Mouse (Mus musculus) layer of hippocampus, postnatal 14 days (tissue): ENCODE measurements at regions not wholly inside any gene's neighbourhood (a gene's known extent, or its start where the extent isn't known, plus 50 kb on each side); places are given as distances from the start of the nearest gene placed in this dataset.

Source experiments
- DNase-seq, 2 experiments: peaks; one replicate each; pipeline ENCODE4 v3.0.0; 2021 to 2022; ENCODE audit warnings: low spot score in 2 of 2, mixed read lengths in 1 of 2

DNA sequence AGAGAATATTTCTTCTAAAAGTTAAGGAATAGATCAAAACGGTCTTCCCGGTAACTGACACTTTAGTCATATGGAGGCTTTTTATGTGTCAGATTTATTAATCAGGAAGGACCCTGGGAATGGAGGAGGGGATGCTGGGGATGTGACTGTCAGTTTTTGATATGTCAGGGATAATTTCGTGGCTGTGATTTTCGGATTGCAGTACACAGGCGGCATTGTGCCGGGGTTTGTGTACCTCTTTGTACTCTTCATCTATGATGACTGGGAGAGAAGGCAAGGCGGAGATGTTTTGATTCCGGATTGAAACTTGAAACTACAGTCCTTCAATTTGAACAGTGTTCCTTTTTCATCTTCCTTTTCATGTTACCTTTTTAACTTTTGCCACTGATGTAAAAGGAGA is 344.2 kb downstream of the Mdfic start:
- DNase-seq = no peak

DNA sequence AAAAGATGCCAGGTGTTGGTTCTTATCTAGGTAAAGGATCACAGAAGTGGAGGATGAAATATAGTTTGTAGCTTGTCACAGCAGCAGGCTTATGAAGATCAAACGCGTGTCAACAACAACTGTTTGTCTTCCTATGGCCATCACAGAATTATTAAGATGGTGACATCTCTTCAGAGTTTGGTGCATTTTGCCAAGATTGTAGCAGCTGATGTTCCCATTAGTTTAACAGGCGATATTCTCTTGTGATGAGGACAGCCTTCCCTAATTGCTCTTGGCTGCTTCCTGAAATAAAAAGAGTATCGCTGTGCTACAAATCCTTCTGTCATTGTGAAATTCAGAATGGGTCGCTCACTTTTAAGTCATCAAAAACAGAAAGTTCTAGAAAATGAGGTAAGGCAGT is 344.7 kb downstream of the Mdfic start:
- DNase-seq = peak in 1 of 2 experiments; percentile 13

DNA sequence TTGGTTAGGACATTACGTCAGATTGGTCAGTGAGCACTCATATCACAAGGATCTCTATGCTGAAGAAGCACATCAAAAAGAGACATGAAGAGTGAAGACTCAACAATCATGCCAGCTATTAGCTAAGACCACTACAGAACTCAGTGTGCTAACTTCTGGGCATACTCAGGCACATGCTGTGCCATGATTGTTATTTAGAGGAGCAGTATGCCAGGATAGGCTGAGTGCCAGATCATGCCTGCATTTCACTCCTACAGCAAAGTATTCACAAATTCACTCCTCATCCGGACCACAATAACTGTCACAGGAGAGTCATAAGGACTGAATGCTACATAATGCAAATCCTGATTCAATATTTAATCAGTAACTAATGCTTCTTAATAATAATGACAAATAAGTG is 355.8 kb downstream of the Mdfic start:
- peak in 1 of 2 experiments; percentile 37 for DNase-seq

DNA sequence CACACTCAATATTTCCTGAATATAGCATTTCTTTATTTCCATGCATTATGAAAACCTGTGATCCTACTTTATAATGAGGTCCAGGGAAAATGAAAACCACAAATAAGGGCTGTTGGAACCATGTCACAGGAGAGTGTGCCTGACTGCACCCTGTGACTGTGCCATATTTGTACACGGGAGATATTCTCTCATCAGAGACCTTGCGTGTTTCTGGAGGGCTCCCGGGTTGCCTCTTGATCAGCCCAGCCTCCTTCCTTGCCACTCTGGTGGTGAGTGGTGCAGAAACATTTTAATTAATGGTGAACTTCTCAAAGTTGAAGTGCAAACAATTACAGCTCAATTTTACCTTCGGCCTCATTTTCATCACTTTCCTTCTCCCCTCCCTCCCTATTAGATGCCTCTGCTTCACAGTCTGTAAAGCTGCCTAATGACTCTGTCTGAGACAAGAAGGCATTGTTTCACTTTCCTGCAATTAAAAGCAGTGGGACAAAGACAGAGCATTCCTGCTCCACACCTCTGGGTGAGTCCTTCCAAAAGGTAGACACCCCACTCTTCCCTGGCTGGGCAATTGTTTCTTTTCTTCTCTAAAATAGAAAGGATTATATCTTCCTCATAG is 356.8 kb downstream of the Mdfic start:
- DNase-seq = no peak

DNA sequence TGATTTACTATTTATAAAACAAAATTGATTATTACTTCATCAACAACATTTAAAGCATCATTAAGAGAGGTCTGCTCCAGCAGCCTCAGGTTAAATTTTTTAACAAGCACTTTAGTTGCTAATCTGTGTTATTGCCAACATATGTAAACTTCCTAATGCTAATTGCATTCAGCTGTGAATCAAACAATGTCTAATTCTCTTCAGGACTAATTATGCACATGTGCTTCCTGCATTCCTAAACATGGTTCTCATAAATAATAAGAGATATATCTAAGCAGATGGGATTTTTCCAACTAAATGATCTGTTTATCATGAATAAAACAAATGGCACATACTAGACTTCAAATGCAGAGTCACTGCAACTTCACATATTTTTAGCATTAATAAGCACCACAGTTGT is 357.5 kb downstream of the Mdfic start:
- DNase-seq = no peak

DNA sequence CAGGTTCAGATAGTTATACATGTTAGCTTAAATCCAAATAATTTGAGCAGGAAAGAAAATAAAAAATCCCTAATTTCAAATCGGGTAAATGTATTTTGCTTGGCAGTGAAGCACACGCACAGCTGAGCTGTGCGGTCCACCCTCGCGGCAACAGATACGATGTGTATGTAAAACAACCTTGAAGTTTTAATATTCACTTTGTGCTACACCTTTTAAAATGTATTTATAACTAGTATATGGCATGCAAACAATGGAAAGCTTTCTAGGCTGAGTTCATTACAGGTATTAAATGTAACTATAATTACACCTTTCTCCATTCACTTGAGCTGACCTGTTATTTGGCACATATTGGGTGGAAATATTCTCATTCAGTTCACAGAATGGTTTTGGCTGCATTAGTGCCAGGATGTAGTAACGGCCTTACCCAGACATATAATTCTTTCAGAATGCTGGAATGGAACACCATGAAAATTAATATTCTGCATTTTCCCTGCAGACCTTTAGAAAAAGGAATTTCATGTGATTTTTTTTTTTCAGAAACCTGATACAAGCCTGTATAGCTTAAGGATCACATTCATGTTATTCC is 366.6 kb downstream of the Mdfic start:
- DNase-seq = no peak

DNA sequence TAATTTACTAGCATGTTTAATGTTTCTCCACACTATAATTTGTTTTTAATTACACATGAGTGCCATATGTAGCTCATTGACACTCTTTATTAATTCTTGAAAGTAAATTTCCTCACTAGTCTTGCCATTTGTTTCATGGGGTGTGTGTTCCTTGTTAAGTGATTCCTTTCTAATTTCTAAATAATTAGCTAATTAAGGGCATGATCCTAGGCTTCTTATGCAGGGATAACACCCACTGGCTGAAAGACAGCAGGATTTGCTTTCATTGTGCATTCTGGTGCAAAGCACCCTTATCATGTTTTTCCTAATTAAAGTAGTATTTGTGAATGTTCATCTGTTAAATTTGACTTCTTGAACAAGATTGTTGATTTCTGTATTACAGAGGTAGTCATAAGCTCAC is 378.3 kb downstream of the Mdfic start:
- no peak for DNase-seq

DNA sequence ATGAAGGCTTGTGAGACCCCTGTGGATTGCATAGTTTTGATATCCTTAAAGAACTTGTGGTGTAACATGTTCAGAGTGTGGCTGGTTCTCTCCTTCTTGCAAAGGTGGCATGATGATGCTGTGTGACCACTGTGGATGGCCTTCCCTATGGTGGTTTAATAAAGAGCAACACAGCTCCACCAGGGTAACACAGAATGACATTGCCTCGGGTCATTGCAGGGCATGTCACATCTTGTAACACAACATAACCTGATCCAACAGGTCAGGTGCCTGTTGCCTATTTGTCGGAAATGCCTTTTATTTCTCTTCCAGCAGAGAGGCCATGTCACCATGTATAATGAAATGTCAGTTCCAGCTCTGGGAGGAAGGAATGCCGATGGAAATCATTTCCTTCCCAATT is 420.5 kb downstream of the Mdfic start:
- no peak for DNase-seq

DNA sequence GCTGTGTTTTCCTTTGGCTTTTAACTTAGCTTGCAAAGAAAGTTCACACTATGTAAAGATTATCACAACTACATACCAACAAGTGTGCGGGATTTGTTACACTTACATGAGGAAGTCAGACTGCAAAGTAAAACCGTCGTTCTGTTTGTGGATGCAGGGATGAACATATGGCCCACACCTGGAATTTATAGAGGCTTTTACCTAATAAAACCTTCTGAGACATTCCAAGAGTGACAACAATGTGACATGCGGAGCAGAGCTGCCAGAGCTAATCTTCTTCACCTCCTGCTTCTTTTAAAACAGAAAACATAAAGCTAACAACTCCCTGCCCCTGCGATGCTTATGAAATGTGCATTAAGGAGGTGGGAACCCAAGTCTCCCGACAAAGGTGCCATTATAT is 424.1 kb downstream of the Mdfic start:
- DNase-seq = no peak

DNA sequence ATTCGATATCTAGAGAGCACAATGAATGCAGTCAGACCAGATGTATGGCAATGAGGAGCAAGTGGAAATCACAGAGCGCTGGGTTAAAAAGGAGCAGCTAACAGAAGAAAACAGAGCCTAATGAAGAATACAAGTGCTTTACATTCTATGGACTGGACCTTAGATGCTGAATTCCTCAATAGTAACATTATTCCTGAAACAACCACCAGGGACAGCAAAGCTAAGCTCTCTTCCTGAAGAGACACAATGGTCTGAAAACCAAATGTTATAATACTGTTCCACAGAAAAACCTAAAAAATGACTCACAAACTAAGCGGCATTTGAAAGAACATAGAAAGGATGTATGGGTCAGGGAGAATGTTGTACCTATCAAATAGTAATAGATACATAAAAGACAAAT is 430.1 kb downstream of the Mdfic start:
- no peak for DNase-seq

DNA sequence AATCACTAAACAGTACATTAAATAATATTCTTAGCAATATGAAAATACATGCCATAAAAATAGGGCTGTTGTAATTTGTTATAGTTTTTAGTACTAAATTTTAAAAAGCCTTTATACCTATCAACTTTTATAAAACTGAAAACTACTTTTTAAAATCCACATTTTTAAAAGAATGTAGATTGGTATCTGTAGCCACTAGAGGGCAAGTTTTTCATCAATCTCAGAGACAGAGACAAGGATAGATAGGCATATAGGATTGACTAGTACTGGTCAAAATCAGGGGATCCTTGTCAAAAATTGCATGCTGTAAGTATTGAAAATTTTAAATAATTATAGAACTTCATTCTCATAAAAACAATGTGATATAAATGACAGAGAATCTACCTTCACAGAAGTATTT is 431.0 kb downstream of the Mdfic start:
- no peak for DNase-seq

DNA sequence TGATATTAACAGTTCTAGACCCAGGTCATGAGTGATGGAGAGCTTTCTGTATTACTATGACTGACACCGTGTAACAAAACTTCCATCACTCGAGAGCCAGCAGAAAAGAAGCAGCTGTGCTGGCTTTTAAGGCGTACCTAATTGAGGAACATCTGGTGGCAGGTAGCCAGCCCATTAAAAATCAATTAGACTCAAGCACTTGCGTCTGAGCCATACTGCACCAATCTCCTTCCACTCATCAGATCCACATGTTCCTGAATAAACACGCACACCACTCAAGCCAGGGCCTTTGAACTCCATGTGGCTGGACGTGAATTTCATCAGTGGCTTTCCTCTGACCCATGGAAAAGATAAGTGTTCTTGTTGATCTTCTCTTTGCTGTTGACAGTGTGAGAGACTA is 432.2 kb downstream of the Mdfic start:
- no peak for DNase-seq

DNA sequence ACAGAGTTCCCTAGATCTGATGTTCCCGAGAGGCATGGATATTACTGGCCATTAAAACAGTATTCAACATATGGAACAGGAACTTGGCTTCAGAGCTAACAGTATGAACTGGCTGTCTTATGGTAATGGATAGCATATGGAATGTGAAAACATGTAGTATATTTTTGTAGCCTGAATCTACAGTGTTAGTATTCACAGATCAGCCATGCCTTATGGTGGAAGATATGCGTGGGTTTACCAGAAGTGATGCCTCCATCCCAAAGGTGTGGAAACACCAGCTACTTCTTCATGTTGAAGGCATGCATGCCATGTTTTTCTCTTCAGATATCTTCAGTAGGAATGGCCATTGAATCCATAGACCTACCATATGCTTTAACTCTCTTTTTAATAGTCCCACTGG is 444.6 kb downstream of the Mdfic start:
- no peak for DNase-seq

DNA sequence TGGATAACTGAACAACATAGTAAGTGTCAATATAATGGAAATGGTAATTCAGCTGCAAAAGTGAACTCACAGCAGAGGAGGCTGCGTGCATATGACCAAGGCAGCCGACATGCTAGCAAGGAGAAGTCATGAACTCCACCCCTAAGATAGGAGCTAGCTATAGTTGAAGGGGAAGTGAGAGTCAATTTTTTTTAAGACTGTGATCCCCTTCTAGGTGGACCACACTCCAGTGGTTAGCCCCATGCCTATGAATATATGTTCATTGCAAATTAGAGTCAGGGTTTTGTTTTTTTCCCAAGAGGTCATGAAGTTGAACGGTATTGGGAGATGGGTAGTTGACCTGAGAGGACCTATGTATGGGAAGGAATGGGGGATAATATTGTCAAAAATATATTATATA is 451.4 kb downstream of the Mdfic start:
- no peak for DNase-seq

DNA sequence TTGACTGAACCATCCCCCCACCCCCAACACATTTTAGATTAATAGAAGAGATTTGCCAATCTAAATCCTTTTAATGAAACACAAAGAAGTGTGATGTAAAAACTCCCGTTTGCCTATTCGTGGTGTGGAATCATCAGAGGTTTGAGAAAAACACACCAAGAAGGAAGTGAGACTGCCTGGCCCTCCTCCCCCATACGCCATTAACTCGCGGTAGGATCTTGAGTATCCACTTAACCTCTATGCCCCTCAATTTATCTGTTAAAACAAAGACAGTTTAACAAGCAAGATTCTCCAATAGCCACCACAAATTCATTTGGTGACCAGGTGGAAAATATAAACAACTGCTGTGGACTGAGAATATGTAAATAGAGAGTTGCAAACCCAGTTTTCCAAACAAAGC is 456.9 kb downstream of the Mdfic start:
- no peak for DNase-seq

DNA sequence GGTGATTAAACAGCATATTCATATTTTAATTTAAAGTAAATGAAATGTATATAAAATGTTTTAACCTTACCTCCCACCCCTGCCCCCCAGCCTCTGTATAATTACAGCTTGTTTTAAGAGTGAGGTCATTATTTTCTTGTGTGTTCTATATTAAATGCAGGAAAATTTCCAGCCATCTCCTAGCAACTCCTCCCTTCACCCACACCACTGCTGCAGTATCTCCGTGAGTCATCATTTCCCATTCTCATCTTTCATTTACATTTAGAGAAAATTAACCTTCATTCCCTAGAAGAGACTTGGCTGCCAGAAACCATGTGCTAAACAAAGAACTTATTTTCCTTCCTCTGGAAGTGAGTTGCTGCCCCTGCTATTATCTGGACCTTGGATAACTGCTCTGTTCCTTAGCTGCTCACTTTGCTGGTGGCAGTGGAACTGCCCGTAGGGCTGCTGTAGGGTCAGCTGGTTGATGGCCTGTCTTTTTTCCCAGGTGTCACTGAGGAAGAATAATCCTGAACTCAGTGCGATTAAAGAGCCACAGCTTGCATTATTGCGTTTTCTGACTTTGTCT is 467.6 kb downstream of the Mdfic start:
- peak in 1 of 2 experiments; percentile 13 for DNase-seq

DNA sequence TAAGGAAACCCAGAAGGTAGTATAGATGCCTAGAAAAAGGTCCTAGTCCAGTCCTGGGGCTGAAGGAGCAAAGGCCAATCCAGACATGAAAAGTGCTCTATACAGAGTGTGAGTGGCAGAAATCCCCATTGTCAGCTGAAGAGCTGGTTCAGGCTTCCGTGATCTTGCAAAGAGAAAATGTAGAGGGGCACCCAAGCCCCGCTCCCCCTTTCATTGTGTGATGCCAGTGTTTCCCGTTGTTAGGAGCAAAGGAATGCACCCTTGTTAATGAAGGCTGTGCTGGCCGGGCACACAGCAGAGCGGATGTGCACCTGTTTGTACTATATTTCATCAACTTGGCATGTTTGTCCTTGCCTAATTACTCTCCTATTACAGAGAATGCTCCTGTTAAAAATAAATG is 492.5 kb downstream of the Mdfic start:
- no peak for DNase-seq

DNA sequence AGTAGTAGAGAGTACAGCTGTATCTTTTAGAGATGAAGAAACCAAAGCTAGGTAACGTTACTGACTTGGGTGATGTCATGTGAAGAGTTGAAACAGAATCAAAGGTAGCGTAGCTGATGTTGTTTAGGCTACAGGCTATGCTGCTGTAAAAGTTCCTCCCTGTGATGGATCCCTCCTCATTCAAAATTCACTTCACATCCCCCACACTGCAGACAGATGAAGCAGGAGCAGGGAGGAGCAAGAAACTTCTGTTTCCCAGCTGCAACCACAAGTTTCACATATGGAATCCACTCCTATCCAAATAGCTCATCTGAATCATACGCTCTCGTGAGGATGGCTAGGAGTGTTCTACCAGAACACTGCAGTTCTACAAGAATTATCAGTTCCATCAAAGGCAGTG is 493.2 kb downstream of the Mdfic start:
- no peak for DNase-seq

DNA sequence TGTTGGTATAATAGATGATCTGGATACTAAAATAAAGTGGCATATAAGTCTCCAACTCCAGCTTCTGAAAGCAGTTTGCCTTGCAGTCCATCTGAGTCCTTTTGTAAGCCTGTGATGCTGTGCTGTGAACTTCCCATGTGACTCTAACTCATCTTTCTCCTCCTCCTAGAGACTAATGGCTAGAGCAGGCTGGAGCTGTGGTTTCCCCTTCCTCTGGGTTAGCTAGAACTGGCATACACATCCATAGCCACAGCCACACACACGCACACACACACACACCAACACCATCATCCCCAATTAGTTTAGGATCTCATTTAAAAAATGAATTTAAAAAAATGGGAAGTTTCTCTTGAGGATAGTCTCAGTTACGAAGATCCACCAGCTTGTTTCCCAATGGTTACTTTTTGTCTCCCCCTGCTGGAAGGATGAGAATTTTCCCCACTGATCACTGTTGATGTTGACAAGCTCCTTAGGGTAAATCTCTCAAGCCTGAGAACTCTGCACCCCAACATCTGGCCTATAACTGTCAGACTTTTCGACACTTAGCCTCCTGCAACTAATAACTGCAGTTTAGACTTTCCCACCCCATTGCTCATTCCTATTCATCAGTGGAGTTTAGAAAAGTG is 500.7 kb downstream of the Mdfic start:
- DNase-seq = peak; percentile 16 to 59
